Mouse (Mus musculus): Measurements from ENCODE around the gene Gm43552. TPM values are rescaled to one million over a fixed set of nuclear protein-coding genes. Genes with fewer than 3 reads are reported as not detected.
"Not testable (repeated sequence)": the region's sequence is repeated elsewhere in the genome, so short reads cannot be mapped to it uniquely, and the experiment has no call there.

Gm43552 gene
- total RNA-seq, 2 experiments from 2014 or later = not detected

DNA sequence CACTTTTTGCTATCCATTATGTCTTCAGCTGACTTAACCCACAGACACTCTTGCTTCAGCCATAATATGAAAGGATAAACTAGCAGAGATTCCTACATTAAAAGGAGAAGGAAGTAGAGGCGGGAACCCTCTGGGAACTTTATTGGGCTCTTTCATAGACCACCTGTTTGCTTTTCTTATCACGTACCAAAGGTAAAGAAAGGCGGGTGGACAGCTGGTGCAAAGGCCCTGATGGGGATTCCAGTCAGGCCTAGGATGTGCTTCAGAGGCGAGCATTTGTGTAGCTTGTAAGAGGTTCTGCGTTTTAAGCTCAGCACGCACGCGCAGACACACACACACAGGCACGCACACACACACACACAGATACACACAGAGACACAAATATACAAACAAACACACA is 8.8 kb upstream of the Gm43552 start:
- intact Hi-C loops (cut with DNase I) = no loop called here

DNA sequence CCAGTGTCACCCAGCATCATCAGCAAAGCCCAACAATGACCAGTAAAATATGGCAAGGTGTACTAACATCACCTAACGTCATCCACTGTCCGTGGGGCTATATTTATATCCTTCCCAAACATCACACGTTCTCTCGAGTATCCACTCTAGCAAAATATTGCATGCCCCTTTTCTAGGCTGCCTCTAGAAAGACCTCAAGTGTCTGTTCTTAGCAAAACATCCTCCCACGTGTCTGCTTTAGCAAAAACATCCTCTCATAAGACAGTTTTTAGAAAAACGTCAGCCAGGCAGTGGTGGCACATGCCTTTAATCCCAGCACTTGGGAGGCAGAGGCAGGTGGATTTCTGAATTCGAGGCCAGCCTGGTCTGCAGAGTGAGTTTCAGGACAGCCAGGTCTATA is 7.6 kb upstream of the Gm43552 start:
- intact Hi-C loops (cut with DNase I) = no loop called here
- DNase-seq (ENCODE audit: low spot score in 2 of 2) = no peak

More for the DNA sequence above, 8.8 kb upstream of the Gm43552 start:
- no peak for DNase-seq (ENCODE audit: low spot score in 2 of 2)

DNA sequence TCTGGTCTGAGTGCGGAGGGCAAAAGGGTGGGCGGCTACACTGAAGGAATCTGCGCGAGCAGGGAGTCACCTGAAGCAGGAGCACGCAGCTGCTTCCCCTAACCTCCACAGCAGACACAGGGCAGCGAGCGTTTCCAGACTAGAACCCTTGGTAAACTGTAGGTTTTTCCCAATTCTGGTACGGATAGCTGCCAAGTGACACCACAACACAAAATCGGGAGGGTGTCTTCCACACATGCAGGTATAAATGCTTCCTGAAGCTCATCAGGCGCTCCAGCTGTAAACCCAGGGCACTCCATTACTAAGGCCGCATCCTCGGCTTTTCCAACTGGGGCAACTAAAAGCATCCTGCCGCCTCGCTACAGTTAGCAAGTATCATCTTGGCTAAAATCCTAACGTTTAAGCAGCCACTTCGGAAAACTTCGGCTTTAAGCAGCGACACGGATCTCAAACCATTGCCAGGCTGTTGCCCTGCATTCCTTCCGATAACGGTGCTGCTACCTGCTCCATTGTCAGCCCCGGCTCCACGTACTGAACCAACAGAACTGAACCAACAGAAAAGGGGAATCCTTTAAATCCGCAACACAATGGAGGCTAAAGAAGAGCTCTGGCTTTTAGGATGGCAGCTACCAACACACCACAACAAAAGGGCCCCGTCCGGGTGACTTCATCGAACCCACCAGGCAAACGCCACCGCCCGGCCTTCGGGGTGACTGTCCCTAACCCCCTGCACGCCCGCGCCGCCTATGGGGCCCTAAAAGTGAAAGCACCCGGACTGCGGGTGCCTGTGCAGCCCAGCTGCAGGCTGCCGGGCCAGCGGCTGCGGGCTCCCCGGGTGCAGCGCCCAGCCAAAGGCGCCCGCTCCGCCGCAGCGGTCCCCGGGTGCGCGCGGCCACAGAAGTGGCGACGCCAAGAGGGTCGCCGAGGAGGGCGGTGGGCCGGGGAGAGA is 592 bp downstream of the Gm43552 start:
- peak; percentile 60 to 72 for DNase-seq (ENCODE audit: low spot score in 2 of 2)
- intact Hi-C loops (cut with DNase I) = loop anchor here (2.0 kb wide), 3 partner anchors 45 to 205 kb away; partner anchors contain the start of genes Smim14 and Ube2k

DNA sequence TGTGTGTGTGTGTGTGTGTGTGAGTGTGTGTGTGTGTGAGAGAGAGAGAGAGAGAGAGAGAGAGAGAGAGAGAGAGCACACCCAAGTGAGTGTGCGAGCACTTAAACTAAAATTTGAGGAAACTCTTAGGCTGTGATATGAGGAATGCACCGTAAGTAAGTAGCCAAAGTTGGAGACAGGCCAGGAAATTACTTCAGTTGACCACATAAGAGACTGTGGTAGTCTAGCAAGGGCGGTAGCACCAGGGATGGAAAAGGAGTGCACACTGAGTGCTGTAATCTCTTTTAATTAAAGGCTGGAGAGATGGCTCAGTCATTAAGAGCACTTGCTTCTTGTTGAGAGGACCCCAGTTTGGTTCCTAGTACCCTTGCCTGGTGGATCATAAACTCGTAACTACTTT is 2.8 kb downstream of the Gm43552 start:
- no peak for DNase-seq (ENCODE audit: low spot score in 2 of 2)
- intact Hi-C loops (cut with DNase I) = loop anchor here (2.0 kb wide), 1 partner anchor 53 kb away; no protein-coding TSS in a partner anchor

DNA sequence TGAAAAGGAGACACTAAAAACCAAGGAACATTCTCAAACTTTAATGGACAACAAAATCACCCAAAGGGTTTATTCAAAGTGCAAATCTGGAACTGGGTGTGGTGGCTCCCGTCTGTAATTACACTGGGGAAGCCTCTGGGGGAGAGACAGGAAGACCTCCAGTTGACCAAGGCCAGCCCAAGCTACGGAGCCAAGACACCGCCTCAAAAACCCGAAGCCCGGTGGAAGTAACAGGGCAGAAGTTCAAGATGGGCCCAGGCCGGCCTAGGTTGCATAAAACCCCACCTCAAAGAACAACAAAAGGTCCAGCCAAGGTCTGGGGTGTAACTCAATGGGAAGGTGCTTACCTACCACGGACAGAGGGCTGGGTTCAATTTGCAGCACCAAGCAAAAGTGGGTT is 3.9 kb downstream of the Gm43552 start:
- intact Hi-C loops (cut with DNase I) = no loop called here

DNA sequence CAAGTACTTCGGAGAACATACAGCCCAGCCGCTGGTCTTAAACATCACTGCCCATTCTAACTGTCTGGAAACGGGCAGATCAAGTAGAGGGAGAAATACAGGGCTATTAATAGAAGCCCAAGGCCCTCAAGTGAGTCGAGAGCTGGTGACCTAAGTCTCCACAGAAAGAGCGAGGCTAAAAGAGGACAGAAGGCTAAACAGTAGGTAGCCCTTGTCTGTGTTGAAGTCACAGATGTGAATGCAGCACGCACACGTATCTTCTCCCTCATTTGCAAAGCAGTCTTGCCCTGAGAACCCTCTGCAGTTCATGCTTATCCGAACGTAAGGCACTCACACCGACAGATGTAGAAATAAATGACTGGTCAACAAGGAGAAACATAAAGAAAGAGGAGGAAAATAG is 5.3 kb downstream of the Gm43552 start:
- intact Hi-C loops (cut with DNase I) = no loop called here
- no peak for DNase-seq (ENCODE audit: low spot score in 2 of 2)

More for the DNA sequence above, 3.9 kb downstream of the Gm43552 start:
- no peak for DNase-seq (ENCODE audit: low spot score in 2 of 2)

DNA sequence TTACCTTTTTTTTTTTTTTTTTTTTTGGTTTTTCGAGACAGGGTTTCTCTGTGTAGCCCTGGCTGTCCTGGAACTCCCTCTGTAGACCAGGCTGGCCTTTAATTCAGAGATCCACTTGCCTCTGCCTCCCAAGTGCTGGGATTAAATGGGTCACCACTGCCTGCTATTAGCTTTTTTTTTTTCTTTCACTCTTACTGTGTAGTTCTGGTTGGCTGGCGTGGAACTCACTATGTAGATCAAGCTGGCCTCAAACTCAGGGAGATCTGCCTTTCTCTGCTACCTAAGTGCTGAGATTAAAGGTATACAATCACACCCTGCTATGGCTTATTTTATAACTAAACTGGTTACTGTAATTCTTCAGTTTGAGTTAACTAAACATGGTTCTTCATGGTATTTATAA is 6.1 kb downstream of the Gm43552 start:
- DNase-seq (ENCODE audit: low spot score in 2 of 2) = no peak
- intact Hi-C loops (cut with DNase I) = no loop called here

DNA sequence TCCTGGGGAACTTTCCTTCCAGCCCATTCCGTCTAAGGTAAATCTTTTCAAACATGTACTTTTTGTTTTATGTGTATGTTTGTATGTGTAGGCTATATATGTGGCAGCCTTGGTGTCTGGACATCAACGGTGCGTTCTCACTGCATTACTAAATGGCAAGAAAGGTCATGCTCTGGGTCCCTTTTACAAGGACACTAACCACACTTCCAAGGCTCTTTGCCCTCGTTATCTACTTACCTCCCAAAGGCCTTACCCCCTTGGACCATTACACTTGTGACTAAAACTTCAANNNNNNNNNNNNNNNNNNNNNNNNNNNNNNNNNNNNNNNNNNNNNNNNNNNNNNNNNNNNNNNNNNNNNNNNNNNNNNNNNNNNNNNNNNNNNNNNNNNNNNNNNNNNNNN is 9.6 kb downstream of the Gm43552 start:
- no peak for DNase-seq (ENCODE audit: low spot score in 2 of 2)
- intact Hi-C loops (cut with DNase I) = no loop called here

DNA sequence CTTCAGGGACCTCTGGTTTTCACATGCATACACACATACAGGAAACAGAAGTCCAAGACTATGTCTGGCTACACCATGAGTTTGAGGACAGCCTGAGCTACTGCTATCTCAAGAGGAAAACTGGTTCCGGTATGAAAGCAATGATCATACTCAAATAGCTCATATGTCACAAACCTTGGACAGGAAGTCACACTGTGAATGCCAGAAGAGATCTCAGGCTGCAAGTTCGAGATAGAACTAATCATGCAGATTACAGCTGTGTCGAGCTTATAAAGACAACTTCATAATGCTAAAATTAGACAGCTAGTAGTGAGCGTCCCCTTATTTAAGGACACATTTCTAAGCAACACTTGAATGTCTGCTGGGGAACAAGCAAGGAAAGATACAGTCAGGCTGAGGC is 12.1 kb downstream of the Gm43552 start:
- intact Hi-C loops (cut with DNase I) = no loop called here

DNA sequence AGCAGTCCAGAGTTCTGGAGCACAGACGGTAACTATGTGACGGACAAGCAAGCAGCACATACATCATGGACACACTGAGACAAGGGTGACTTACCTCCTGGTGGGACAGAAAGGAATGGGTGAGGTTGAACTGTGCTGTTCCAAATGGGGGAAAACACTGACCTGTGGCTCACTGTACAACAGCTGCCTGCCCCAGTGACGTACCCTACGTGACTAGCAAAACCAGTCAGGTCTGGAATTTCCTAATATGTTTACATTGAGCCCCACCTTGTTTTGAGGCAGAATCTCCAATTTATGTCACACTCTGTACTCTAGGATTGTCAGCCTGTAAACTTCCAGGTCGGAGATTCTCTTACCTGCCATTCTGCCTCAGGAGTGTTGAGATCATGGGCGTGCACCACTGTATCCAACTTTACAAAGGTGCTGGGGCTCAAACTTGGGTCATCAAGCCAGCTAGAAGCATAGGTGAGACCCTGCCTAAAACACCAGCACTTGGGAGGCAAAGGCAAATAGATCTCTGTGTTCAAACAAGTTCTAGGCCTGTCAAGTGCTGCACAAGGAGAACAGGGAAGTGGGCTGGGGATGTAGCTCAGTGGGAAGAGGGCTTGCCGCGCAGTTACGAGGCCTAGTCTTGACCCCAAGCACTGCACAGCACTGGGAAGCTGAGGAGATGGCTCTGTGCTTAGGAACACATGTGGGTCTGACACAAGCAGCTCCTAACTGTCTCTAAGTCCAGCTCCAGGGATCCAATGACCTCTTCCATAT is 12.8 kb downstream of the Gm43552 start:
- intact Hi-C loops (cut with DNase I) = no loop called here
- DNase-seq (ENCODE audit: low spot score in 2 of 2) = no peak

More for the DNA sequence above, 12.1 kb downstream of the Gm43552 start:
- no peak for DNase-seq (ENCODE audit: low spot score in 2 of 2)

DNA sequence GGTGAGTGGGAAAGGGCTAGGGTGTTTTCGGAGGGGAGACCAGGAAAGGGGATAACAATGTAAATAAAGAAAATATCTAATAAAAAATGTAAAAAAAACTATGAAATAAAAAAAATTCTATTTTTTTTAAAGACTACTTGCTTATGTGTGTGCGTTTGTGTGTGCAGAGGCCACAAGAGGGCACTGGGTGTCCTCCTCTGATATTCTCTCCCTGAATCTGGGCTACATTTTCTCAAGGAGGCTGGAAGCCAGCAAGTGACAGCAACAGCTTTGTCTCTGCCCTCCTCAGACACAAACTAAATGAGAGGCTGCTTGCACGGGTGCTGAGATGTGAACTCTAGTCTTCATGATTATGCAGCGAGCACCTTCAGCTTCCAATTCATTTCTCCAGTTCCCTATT is 14.4 kb downstream of the Gm43552 start:
- intact Hi-C loops (cut with DNase I) = no loop called here
- DNase-seq (ENCODE audit: low spot score in 2 of 2) = no peak

DNA sequence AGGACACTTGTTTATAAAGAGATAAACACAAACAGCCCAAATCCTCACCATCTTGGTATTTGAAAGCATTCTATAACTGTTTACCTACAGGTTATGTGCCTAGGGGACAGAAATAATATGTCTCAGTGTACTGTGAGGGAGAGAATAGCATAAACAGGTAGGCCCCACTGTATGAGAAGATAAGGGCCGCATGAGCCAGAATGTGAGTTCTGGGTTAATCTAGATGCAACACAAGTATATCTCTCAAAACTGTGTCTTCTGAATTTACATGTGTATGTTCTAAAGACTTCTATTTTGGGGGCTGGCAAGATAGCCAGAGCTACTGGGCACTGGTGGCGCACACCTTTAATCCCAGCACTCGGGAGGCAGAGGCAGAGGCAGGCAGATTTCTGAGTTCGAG is 15.9 kb downstream of the Gm43552 start:
- intact Hi-C loops (cut with DNase I); DNase-seq (ENCODE audit: low spot score in 2 of 2): not testable (repeated sequence)

DNA sequence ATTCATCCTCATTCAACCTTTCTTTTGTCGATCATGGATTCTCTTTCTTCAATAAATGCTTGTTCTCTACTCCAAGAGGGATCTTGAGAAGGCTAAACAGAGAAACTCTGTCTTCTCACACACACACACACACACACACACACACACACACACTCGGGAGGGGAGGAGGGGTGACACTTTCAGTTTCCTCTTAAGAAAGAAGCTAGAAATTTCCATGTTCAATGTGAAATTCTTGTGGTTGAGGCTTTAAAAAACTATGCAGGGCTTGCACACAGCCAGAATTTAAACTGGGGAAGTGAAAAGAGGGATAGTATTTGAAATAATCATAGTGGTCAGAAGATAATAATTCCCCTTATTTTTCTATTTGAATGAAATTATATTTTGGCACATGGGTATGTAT is 16.8 kb downstream of the Gm43552 start:
- intact Hi-C loops (cut with DNase I) = no loop called here
- DNase-seq (ENCODE audit: low spot score in 2 of 2) = no peak

DNA sequence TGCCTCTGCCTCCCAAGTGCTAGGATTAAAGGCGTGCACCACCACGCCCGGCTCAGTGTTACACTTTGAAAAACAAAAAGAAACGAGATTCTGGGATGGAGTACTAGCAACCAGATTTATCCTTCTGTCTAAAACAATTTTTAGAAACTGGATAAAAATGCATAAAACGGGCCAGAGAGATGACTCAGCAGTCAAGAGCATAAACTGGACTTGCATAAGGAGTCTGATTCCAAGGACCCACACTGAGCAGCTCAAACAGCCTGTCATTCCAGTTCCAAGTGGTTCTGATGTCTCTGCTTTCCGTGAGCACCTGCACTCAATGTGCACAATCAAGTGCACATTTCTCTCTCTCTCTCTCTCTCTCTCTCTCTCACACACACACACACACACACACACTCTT is 22.9 kb downstream of the Gm43552 start:
- intact Hi-C loops (cut with DNase I) = no loop called here
- no peak for DNase-seq (ENCODE audit: low spot score in 2 of 2)

DNA sequence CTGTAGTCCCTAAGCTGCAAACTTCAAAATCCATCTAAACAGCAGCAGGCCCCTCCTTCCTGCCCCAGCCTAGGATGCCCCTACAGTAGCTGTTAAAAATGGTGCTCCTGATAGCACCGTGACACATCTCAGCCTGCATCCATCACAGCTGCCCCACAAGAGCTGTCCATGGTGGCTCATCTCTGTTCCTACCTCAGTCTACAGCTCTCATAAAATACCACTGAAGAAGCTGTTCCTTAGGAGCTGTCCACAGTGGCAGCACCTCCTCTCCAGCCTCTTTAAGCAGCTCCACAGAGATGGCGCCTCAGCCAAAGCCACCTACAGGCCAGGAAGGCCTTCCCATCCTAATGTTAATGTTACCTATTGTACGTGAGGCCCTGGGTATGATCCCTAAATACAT is 25.7 kb downstream of the Gm43552 start:
- DNase-seq (ENCODE audit: low spot score in 2 of 2) = no peak
- intact Hi-C loops (cut with DNase I) = no loop called here

DNA sequence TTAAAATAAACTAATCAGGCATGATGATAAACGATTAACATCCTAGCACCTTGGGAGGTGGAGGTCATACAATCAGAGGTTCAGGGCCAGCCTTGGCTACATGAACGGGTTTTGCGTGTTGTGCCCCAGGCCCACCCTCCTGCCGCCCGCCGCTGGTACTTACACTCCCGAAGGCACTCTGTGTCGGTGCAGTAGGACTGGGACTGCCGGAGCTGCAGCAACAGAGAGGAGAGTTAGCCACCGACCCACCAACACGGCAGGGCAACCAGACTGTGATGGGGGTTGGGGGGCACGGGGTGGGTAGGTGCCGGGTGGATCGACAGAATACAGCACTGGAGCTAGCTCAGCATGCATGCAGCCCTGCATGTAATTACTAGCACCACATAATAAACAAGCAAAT is 32.3 kb downstream of the Gm43552 start:
- intact Hi-C loops (cut with DNase I) = no loop called here
- no peak for DNase-seq (ENCODE audit: low spot score in 2 of 2)

DNA sequence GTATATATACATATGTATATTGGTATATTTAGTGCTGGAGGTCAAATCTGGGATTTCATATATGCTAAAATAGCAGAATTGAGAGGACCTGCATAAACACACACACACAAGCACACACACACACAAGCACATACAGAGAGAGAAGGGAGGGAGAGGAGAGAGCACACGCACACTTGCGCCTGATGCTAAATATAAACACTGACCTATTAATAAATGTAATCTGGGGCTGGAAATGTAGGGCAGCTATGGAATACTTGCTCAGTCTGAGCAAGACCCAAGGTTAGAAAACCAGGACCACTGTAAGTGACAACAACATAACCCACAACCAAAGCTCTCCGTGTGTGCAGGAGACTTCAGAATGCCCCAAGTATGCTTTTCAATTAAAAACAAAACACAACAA is 33.2 kb downstream of the Gm43552 start:
- DNase-seq (ENCODE audit: low spot score in 2 of 2) = no peak
- intact Hi-C loops (cut with DNase I) = no loop called here

DNA sequence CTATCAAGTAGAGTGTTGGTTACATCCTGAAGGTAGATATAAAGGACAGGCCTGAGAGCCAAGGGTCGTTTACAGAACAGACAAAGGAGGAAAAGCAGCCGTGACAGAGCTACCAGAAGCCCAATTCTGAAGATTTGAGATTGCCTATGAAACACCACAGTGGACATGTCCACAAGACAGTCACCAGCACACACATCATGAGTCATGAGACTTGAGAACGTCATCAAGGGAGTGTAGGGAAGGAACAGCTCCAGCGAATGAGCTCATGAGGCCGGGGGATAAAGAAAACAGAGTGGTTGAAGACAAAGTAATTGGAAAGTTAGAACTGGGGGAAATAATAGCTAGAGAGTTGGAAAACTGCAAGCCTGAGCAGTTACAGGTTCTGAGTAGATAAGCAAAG is 34.8 kb downstream of the Gm43552 start:
- intact Hi-C loops (cut with DNase I) = no loop called here

DNA sequence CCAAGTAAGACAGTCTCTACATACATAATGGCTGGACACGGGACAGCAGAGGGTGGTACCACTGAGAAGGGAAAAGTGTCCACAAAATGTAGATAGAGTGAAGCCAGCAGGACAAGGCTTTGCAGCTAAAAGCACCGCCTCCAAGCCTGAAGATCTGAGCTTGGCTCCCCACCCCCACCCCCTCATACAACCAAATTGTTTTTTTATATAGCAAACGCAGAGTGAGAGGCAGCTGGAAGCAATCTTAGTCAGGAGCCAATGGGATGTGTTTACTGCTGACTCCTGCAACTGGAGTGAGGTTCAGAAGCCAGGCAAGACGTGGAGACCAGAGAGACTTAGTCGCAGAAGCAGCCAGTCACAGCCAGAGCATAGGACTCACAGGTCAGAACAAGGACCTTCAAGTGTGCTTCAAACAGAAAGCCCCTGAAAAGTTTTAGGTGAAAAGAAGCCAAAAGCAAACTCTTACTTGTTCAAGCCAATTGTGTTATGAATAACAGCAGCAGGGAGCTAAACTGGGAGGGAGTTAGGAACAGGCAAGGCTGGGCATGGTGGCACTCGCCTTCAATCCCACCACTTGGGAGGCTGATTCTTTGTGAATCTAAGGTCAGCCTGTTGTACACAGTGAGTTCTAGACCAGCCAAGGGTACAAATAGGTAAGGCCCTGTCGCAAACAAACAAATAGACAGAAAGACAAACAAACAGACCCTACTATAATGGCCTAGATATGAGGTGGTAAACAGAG is 35.4 kb downstream of the Gm43552 start:
- intact Hi-C loops (cut with DNase I) = no loop called here
- DNase-seq (ENCODE audit: low spot score in 2 of 2) = no peak

More for the DNA sequence above, 34.8 kb downstream of the Gm43552 start:
- no peak for DNase-seq (ENCODE audit: low spot score in 2 of 2)

DNA sequence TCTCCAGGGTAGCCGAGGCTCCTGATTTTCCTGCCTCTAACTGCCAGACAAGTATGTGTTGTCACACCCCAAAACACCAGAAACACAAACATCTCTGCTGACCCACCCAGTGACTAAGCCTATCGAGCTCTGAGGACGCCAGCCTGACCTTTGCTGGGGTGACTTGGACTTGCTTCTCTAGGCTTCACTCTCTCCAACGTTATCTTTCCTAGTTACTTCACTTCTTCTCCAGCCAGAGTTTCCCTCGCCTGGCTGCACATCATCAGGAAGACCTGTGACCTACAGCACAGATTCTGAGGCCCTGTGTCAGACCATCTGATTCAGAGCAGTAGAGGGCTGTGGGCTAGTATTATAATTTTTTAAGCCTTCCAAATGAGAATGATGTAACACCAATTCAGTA is 37.9 kb downstream of the Gm43552 start:
- no peak for DNase-seq (ENCODE audit: low spot score in 2 of 2)
- intact Hi-C loops (cut with DNase I) = no loop called here

Measured in left cerebral cortex, postnatal 36 days (tissue).